Mouse (Mus musculus): ENCODE measurements around the gene Rps27.
A peak's percentile ranks its signal among the peaks of the same experiment; 100 is the strongest.
"Not testable (repeated sequence)": the region's sequence is repeated elsewhere in the genome, so short reads cannot be mapped to it uniquely, and the experiment has no call there.

Rps27 gene

DNA sequence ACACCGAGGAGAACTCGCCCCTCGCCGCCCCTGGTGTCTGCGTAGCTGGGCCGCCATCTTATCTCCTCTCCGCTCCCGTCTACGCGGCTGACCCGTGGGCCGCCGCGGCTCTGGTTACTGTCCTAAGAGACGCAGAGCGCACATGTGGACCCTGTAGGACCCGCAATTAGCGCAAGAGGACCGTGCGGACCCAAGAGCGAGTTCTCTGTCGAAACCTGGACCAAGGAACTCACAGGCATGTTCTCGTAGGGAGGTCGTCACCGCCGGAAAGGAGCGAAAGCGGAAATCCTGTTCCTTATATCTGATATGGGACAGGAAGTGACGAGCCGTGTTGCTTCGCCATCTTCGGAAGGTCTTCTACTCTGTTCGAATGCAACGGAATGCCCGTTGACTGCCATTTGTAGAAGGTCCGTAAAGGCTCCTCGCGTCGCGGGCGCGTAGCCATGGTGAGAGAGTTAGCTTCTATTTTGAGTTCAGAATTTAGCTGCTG is at the start of gene Rps27, which contains the start of gene Rab13:
Gene Rps27 (minus strand): TSS at position 275 of the 490 bp plus-strand sequence.
Gene Rab13 (plus strand): TSS at position 319 of the 490 bp plus-strand sequence.
- DNase-seq (ENCODE audit: low spot score in 2 of 2), result peak; percentile 87 to 89

DNA sequence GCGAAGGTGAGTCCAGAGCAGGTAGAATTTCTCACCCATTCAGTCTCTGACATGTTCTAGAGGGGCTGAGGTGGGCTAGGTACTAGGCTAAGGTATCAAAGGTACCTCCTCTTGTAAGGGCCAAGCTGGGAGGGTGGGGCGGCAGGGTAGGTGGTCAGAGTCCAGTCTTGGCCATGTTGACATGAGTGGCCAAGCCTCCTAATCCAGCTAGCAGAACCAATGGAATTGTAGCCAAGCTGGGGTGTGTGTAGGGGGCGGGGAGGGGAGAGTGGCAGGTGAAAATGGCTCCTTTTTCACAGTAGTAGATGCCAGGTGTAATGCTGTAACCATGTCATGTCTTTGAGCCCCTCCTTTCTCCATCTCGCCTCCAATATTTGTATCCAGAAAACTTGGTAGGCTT is 45.1 kb upstream of the Rps27 start:
- no peak for DNase-seq (ENCODE audit: low spot score in 2 of 2)

DNA sequence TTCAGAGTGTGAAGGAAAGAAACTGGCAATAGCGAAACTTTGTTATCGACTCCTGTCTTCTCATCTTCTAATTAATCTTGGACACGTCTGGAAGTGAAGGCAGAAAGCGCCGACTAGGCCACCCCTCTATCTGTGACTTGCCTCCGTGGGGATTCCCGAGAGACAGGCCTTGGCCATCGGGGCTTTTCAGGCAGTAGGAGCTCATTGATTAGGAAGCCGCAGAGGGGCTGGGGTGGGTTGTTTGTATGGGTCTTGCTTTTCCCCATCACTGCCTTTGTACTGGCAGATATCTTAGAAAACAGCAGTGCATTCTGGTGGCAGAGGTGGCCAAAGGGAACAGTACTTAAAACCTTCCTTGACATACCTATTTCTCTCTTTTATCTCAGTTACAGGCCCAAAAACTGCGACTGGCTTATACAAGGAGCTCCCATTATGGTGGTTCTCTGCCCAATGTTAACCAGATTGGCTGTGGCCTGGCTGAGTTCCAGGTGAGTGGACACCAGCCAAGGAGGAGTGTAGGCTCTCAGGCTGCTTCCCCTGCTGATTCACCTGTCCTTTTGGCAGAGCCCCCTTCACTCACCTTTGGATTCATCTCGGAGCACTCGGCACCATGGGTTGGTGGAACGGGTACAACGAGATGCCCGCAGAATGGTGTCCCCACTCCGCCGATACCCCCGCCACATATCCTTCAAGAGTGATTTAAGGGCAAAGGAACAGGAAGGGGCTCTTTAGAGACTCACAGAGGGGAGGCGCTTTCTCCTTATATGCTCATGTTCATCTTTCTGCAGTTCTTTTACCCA is 43.5 kb upstream of the Rps27 start:
- DNase-seq (ENCODE audit: low spot score in 2 of 2), result no peak

DNA sequence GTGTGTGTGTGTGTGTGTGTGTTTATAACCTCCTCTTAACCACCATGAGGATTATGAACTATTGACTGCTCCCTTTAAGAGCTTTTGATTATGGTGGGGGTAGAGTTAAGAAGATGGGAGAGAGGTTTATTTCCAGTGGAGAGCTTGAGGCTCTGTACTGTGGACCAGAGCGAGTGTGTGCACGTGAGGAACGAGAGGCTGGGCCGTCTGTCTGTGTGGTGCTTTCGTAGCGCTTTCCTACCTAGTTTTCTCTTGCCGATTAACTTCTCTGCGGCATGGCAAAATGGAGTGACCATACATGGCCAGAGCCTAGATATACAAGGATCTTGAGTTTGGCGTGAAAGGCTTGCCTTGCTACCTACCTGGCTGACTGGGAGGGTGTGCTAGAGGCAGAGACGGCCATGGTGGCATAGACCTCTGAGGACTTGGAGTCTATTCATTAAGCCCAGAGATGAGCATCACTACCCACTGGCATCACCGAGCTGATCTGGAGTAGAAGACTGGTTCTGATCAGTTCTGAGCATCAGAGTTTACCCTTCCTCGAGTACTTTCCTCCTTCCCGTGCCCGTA is 42.4 kb upstream of the Rps27 start:
- no peak for DNase-seq (ENCODE audit: low spot score in 2 of 2)

DNA sequence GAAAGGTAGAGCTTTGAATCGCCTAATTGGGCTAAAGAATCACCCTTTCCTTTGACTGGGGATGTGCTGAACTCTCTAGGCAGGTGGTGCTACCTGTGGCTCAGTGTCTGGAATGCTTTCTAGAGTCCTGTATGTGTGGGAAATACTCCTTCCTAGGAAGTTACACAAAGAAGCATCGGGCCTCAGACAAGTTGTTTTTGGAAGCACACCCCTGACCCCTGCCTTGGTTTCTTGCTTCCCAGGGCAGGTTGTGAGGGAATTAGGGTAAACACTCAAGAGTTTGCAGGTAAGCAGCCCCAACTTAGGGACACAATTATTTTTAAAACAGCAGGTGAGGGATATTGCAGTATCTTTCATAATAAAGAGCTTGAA is 41.7 kb upstream of the Rps27 start:
- DNase-seq (ENCODE audit: low spot score in 2 of 2), result no peak

DNA sequence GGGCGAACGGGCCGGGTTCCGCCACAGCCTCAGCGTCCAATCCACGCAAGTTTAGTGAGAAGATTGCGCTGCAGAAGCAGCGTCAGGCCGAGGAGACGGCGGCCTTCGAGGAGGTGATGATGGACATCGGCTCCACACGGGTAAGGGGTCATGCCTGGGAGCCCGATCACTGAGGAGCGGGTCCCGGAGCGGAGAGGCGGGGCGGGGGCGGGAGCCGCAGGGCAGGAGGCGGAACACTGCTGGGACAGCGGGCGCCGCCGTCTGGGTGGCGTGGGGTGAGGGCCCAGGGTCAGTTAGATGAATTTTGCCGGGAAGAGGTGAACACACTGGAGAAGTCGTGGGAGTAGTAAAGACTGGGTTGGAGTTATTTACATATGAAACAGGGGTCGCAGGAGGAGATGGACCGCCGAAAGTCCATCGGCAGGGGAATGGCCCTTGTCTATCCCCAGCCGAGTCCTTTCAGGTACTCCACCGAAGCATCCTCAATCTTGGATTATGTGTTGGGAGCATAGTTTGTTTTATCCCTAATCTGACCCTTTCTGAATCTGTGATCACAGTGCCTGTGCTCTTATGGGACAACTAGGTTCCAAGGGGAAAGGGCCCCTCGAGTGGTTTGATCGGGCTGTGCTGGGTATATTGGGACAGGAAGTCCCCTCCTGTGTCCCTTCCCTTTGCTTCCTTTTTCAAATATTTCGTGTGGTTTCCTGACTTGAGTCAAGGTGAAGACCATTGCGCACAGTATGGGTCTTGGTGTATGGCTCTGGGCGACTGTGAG is 41.2 kb upstream of the Rps27 start:
- no peak for DNase-seq (ENCODE audit: low spot score in 2 of 2)

DNA sequence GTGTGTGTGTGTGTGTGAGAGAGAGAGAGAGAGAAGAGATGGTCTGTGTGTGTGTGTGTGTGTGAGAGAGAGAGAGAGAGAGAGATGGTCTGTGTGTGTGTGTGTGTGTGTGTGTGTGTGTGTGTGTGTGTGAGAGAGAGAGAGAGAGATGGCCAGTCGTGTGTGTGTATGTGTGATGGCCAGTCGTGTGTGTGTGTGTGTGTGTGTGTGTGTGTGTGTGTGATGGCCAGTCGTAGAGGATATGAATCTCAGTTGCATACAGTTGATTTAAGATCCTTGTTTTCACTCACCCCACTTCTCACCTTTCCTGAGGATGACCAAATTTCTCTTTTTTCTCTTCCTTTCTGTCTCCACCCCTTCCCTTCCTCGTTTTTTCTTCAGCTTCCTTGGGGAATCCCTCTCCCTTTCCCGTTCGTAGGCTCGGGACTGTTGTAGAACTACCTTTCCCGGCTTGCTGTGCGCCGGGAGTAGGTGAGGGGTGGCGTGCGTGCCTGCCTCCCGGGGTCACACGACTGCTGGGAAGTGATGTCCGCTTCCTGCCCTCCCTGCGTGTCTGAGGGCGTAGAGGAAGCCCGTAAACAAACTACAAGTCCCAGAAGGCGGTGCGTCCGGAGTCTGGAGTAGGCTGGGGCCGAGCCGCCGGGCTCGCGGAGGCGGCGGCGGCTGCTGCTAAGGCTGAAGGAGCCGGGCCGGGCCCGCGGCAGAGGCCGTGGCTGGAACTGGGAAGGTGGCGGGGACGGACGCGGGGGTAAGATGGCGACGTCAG is 40.4 kb upstream of the Rps27 start, which contains the start of gene Crtc2:
Gene Crtc2 (plus strand): TSS at position 511 of the 766 bp plus-strand sequence.
- DNase-seq (ENCODE audit: low spot score in 2 of 2), result peak; percentile 94 to 96

DNA sequence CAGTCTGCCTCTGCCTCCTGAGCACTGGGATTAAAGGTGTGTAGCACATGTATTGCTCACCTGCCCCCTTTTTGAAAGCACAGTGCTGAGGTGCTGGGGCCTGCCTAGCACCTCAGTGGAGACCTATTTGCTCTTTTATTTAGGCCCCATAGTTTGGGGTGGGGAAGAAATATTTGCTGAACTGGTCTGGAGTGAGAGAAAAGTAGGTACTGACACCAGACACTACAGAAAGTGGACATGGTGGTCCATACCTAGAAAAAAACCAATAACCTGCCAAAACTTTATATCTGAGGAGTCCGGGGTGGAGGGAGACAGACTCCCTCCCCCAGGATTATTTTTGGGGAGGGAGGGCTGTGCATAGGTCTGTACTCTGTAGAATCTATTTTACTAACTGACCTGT is 39.7 kb upstream of the Rps27 start:
- not testable (repeated sequence) for DNase-seq (ENCODE audit: low spot score in 2 of 2)

DNA sequence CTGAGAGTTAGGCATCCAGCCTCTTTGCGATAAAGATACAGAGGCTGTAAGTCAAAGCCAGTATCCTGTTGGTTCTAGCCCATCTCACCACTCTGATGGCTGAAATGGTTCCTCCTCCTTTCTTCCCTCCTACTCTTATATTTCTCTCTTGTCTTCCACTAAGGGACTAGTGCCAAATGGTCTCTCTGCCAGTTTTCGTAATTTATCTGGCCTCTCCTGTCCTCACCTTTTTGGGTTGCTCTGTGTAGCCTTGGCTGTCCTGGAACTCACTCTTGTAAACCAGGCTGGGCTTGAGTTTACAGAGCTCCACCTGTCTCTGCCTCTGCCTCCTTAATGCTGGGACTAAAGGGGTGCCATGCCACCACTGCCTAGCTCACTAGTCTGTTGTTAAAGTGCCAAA is 39.2 kb upstream of the Rps27 start:
- DNase-seq (ENCODE audit: low spot score in 2 of 2), result not testable (repeated sequence)

DNA sequence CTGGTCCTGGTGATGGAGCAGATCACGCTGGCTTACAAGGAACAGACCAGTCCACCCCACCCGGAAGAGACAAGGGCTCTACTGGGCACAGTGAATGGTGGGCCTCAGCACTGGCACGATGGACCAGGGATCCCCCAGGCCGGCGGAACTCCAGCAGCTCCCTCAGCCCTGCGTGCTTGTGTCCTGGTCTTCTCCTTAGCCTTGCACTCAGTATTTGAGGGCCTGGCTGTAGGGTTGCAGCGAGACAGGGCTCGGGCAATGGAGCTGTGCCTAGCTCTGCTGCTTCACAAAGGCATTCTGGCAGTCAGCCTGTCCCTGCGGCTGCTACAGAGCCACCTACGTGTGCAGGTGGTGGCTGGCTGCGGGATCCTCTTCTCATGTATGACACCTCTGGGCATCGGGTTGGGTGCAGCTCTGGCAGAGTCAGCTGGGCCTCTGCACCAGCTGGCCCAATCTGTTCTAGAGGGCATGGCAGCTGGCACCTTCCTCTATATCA is 38.3 kb upstream of the Rps27 start:
- not testable (repeated sequence) for DNase-seq (ENCODE audit: low spot score in 2 of 2)

DNA sequence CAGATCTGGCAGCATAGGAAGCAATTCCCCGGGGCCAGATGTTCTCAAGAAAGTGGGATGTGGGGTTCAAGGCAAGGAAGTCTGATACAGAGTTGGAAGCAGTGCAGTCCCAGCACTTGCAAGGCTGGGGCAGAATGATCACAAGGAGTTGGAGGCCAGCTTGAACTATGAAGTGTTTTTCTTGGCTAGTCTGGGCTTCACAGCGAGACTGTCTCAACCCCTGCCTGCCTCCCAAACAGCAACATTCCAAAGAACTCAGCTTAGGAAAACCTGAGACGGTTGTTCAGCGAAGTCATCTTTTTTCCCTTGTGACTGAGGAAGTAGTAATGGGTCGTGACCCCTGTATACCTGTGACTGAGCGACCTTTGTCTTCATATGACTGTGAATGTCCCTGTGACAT is 37.3 kb upstream of the Rps27 start:
- no peak for DNase-seq (ENCODE audit: low spot score in 2 of 2)

DNA sequence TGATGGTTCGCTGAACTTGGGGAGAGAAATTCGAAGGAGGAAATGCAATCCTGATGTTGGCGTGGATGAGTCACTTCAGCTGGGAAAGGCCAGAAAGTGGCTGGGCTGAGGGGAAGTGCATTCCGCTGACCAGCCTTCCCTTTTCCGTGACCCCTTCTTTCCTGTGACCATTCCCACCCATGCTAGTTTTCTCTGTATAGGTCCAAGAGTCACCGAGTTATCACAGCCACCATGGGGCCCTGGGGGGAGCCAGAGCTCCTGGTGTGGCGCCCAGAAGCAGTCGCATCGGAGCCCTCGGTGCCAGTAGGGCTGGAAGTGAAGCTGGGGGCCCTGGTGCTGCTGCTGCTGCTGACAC is 35.3 kb upstream of the Rps27 start:
- no peak for DNase-seq (ENCODE audit: low spot score in 2 of 2)

DNA sequence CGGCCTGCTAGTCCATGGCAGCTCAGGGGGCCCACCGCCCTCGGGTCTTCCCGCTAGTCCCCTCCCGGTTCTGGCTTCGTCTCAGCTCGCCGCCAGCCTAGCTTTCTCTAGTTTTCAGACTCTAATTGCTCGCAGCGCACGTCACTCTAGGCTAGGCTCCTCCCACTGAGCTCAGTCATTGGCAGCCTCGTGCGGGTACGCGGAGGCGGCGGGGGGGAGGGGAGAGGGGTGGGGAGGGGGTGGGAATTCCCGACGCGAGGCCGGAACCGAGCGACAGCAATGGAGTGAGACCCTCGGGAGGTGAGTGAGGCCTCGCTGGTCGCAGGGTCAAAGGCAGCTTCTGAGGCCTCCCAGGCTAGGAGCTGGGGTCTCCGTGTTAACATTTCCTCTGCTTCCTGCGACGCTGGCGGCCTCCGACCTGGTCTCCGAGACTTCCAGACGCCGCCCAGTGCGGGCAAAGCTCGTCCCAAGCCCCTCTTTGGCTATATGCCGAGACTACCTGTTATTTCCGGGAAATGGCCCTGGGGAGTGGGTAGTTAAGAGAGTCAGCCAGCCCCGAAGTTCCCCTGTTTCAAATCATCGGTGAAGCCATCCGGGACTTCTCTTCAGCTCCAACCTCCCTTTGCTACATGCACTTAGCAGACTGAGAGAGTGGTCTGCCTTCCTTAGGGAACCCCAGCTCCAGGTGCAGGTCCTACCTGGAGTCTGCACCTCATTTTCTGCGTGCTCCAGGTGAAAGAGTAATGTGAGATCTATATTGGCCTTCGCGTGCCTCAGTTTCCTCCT is 34.7 kb upstream of the Rps27 start, which contains the start of gene Slc39a1:
Gene Slc39a1 (plus strand): TSS at position 213 of the 786 bp plus-strand sequence.
- DNase-seq (ENCODE audit: low spot score in 2 of 2), result peak; percentile 89 to 91

DNA sequence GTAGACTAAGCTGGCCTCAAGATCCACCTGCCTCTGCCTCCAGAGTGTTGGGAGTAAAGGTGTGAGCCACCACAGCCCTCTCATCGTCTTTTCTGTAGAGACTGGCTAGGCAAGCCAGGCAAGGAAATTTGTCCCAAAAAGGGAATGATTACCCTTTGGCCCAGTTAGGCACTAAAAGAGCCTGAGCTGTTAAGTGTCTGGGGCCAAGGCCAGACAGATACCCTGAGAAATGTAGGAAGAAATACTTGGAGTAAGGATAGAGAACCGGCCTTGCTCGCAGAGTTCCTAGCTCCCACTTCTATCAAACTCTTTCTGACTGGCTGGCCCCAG is 34.1 kb upstream of the Rps27 start:
- no peak for DNase-seq (ENCODE audit: low spot score in 2 of 2)

DNA sequence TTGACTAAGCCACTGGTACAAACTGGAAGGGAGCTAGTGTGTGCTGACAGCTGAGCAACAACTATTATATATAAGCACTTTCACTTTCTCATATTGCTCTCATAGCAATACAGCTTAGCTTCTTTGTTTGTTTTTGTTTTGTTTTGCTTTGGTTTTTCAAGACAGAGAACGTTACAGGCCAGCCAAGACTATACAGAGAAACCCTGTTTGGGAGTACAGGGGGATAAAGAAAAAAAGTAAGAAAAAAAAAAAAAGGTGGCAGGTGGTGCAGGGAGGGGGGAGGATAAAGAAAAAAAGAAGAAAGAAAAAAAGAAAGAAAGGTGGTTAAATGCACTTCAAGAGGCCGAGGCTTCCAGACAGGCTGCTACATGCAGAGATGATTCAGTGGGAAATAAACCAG is 32.0 kb upstream of the Rps27 start:
- DNase-seq (ENCODE audit: low spot score in 2 of 2), result no peak

DNA sequence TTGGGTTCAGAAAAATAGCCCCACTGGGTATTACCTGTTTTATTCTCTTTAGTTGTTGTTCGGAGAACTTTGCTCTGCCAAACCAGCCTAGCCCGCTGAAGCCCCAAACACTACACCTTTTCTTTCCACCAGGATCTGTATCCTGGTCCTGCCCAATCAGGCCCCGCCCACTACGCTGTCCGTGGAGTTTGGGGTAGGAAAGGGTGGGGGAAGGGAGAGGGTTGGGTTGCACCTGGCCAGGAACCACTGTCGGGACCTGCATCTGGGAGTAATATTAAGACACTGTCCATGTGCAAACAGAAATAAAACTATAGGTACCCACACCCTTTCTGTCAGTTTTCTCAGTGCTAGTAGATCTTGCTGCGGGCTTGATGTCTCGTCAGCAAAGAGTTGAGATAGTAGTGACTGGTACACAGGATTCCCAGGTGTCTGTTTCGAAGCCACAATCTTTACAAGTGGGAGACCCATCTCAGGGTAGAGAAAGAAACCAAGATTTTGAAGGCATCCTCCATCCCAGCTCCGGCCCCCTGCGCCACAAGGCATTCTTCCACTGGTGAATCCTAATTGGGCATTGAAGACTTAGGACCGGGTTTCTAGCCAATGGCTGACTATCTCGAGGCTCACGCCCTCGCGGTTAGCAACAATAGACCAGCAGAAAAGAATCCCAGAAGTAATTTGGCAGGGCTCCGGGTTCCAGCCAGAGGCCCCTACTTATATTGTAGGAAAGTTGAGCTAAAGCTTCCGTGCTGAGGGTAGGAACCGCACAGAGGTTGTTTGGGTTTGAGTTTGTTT is 29.7 kb upstream of the Rps27 start, which contains the start of gene Creb3l4:
Gene Creb3l4 (minus strand): TSS at position 529 of the 792 bp plus-strand sequence.
- no peak for DNase-seq (ENCODE audit: low spot score in 2 of 2)

DNA sequence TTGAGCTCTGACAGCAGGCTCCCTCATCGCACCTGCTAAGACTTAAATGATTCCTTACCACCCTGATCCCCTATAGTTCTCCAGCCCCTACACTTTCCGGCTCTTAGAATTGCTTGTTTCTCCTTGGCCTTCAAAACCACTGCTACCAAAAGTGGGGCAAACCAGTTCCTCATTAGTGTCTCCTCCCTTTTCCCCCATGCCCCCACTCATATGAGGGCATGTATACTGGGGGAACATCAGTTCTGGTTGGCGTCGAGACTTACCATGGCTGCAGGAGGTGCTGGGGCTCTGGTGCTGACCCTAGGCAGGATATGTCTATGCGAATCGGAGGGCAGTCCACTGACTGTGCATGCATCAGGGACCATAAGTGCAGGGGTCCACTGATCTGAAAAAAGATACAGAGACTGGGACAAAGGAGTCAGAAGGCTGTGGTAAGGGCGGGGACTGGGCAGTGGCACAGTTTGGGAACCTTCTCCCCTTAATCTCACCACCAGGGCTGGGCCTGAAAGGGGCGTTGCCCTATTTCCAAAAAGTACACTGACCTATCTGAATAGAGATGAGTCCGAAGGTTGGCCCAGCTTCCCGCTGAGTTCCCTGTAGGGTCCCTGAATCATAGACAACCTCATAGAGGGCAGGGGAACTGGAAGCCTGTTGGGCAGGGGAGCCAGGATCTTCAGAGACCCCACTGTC is 28.4 kb upstream of the Rps27 start:
- no peak for DNase-seq (ENCODE audit: low spot score in 2 of 2)

DNA sequence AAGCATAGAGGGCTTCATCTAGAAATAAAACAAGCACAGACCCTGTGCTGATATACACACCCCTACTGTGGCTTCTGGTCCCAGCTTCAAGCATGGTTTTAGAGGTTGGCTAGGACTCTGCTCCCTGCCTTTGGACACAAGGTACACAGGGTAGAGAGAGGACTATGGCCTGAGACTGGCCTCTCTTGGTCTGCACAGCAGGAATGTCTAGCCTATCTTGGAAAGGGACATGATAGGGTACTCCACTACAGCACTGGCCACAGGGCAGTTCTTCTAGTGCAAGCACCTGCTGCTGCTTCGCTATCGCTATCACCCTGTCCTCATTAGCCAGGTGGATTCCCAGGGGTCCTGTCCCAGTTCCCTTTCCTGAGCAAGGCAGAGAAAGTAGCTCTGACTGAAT is 27.8 kb upstream of the Rps27 start:
- no peak for DNase-seq (ENCODE audit: low spot score in 2 of 2)
